ENCODE assay signal across 7 mouse cellular contexts in genomic region chr7:92967381-92968127, GRCm38 (mm10).
A peak's percentile ranks its signal among the peaks of the same experiment; 100 is the strongest.
DNase-seq lines count a peak whose midpoint lies in the region; ATAC-seq and TF ChIP-seq lines count a peak whose summit lies in the region.

No protein-coding gene starts in this region.

- no peaks in the 10 kb centered on the region for H3K36me3 ChIP-seq in hindbrain, embryonic 15.5 days
- H3K36me3 ChIP-seq in limb, embryonic 13.5 days, result no peaks in the 10 kb centered on the region

- TF ChIP-seq CTCF in embryonic fibroblast, embryonic 13.5 days (IDR thresholded peaks at IDR 0.05; ENCODE audit: borderline replicate concordance, insufficient read depth, low read length), result peak; percentile 47; the same call in 1 of the 2 replicates

- H3K27me3 ChIP-seq in hindbrain, embryonic 15.5 days, result no peaks in the 10 kb centered on the region
- H3K27me3 ChIP-seq in limb, embryonic 13.5 days, result peaks cover 3% of the 10 kb centered on the region; the same call in 1 of the 2 replicates

- H3K27ac ChIP-seq in embryonic fibroblast, embryonic 13.5 days (ENCODE audit: insufficient read depth, low read length), result no peak overlapping the region
- H3K27ac ChIP-seq in hindbrain, embryonic 15.5 days (replicated peaks), result no peak overlapping the region
- H3K27ac ChIP-seq in limb, embryonic 13.5 days, result no peak overlapping the region

- H3K4me1 ChIP-seq in embryonic fibroblast, embryonic 13.5 days (ENCODE audit: control insufficient read depth, insufficient read depth, low read length), result no peaks in the 10 kb centered on the region
- H3K4me1 ChIP-seq in hindbrain, embryonic 15.5 days (replicated peaks), result no peaks in the 10 kb centered on the region
- H3K4me1 ChIP-seq in limb, embryonic 13.5 days, result no peaks in the 10 kb centered on the region

- H3K9ac ChIP-seq in hindbrain, embryonic 15.5 days, result no peak overlapping the region
- no peak overlapping the region for H3K9ac ChIP-seq in limb, embryonic 13.5 days

- H3K9me3 ChIP-seq in hindbrain, embryonic 15.5 days, result no peaks in the 10 kb centered on the region
- no peaks in the 10 kb centered on the region for H3K9me3 ChIP-seq in limb, embryonic 13.5 days

- H3K4me3 ChIP-seq in embryonic fibroblast, embryonic 13.5 days (ENCODE audit: insufficient read depth, low read length), result no peak overlapping the region
- no peak overlapping the region for H3K4me3 ChIP-seq in hindbrain, embryonic 15.5 days
- H3K4me3 ChIP-seq in limb, embryonic 13.5 days, result no peak overlapping the region

- H3K4me2 ChIP-seq in hindbrain, embryonic 15.5 days, result no peak overlapping the region
- H3K4me2 ChIP-seq in limb, embryonic 13.5 days (replicated peaks), result no peak overlapping the region

- peak; percentile 83 for ATAC-seq in hindbrain, embryonic 15.5 days (ENCODE audit: low FRiP score, low read depth)
- ATAC-seq in limb, embryonic 13.5 days (ENCODE audit: low FRiP score, low read depth), result peak; percentile 79

- 69% methylated on average over 10 of the region's 10 CpGs for WGBS in hindbrain, embryonic 15.5 days
- WGBS in limb, embryonic 13.5 days, result 67% methylated on average over 10 of the region's 10 CpGs

- DNase-seq in MN1 (ENCODE audit: low spot score), result peak; percentile 59
- peak; percentile 19 for DNase-seq in adrenal gland, postnatal 25 days
- DNase-seq in retina, postnatal 7 days (ENCODE audit: low read depth, low spot score), result peak; percentile 14
- DNase-seq in B cell, adult 2 months, result no peak

- TF ChIP-seq POLR2A in embryonic fibroblast, embryonic 13.5 days (IDR thresholded peaks at IDR 0.05; ENCODE audit: low read depth, low read length), result no peak

Comparison
In these comparisons a context has a peak if more than half of its experiments do, and no peak if none do; other contexts are left out.
1. DNase-seq: peak in MN1 (single experiment), adrenal gland, postnatal 25 days (single experiment) and retina, postnatal 7 days (single experiment); none in B cell, adult 2 months (0 of 2).